Mouse (Mus musculus) neural tube, embryonic 15.5 days (tissue): ENCODE results near the gene Soat1. TPM values are rescaled to one million over a fixed set of nuclear protein-coding genes. Genes with fewer than 3 reads are reported as not detected.
"Not testable (repeated sequence)": the region's sequence is repeated elsewhere in the genome, so short reads cannot be mapped to it uniquely, and the experiment has no call there.

Experiments used
- ATAC-seq: fragments of 200-750 bp; cut with Nextera tagmentation; 2 replicates; pipeline ENCODE4 v1.8.0; 2017; ENCODE audit warnings: mild to moderate bottlenecking, moderate TSS enrichment, moderate library complexity; ENCODE audit not compliant: low FRiP score
- H3K27ac ChIP-seq: fragments of 300-500 bp; sonication (generic); replicated peaks from 2 replicates; pipeline ENCODE4 v1.5.1; 2015; ENCODE audit warnings: mild to moderate bottlenecking, inconsistent platforms
- H3K27me3 ChIP-seq: fragments of 300-500 bp; sonication (generic); replicated peaks from 2 replicates; pipeline ENCODE4 v1.6.1; 2015; ENCODE audit warnings: inconsistent platforms
- H3K36me3 ChIP-seq: fragments of 300-500 bp; sonication (generic); 2 replicates; pipeline ENCODE4 v1.6.1; 2015; ENCODE audit warnings: inconsistent platforms
- H3K4me1 ChIP-seq: fragments of 300-500 bp; sonication (generic); 2 replicates; pipeline ENCODE4 v1.6.1; 2015; ENCODE audit warnings: inconsistent platforms
- H3K4me2 ChIP-seq: fragments of 300-500 bp; sonication (generic); 2 replicates; pipeline ENCODE4 v1.6.1; 2015; ENCODE audit warnings: inconsistent platforms, mild to moderate bottlenecking, moderate library complexity
- H3K4me3 ChIP-seq: fragments of 300-500 bp; sonication (generic); replicated peaks from 2 replicates; pipeline ENCODE4 v1.5.1; 2015; ENCODE audit warnings: mild to moderate bottlenecking, inconsistent platforms
- H3K9ac ChIP-seq: fragments of 300-500 bp; sonication (generic); replicated peaks from 2 replicates; pipeline ENCODE4 v1.6.1; 2015; ENCODE audit warnings: mild to moderate bottlenecking, inconsistent platforms
- H3K9me3 ChIP-seq: fragments of 300-500 bp; sonication (generic); replicated peaks from 2 replicates; pipeline ENCODE4 v1.6.1; 2016; ENCODE audit warnings: inconsistent platforms
- WGBS: fragments of 180-500 bp; shearing (Covaris S2); methylation state at CpG from one replicate; pipeline ENCODE4 v1.1.7; 2015; ENCODE audit warnings: mixed read lengths; 5-methylcytosine and 5-hydroxymethylcytosine counted together
- polyA plus RNA-seq: library from polyadenylated mRNA; unstranded; fragments of >200 nt; fragmentation: Nextera tagmentation; extraction: Ambion mirVana; gene quantifications from 2 replicates; pipeline ENCODE4 v1.2.1, GENCODE M21; 2015

The Soat1 gene
- polyA plus RNA-seq: 9.8 and 16.6 TPM in 2 replicates

DNA sequence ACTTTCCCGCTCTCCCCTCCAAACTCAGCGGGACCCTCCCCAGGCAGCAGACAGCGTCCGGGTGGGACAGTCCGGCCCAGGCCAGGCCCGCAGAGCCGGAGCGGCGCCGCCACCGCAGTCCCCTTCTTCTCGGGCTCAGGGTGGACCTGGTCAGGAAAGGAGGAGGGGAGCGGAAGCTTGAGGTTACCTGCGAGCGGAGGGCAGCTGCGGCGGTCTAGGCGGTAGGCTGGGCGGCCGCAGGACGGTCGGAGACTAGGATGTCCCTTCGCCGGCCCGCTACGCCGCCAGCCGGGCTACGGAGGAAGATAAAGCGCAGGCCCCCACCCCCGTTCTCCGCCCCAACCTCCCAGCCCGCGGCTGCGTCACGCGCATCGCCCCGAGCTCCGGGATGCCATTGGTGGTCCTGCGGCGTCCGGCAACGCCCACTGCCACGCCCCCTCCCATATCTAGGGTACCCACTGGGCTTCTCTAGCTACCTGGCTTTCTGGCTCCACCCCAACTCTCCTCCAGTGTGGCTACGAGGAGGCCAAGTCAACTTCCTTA, at the start of gene Soat1:
TSS of gene Soat1 (minus strand) at position 371 of the 543 bp plus-strand sequence.
- H3K4me2 ChIP-seq: peak within 1 kb of the TSS; percentile 89
- no peaks in the 10 kb centered on the region for H3K36me3 ChIP-seq
- peak within 1 kb of the TSS; percentile 70 for H3K27ac ChIP-seq
- peaks cover 11% of the 10 kb centered on the region for H3K4me1 ChIP-seq
- peak within 1 kb of the TSS; percentile 94 for H3K4me3 ChIP-seq
- peak; percentile 99 for ATAC-seq
- no peaks in the 10 kb centered on the region for H3K27me3 ChIP-seq
- no peaks in the 10 kb centered on the region for H3K9me3 ChIP-seq
- under 1% methylated on average over 37 of the region's 46 CpGs for WGBS
- H3K9ac ChIP-seq: peak within 1 kb of the TSS; percentile 84

DNA sequence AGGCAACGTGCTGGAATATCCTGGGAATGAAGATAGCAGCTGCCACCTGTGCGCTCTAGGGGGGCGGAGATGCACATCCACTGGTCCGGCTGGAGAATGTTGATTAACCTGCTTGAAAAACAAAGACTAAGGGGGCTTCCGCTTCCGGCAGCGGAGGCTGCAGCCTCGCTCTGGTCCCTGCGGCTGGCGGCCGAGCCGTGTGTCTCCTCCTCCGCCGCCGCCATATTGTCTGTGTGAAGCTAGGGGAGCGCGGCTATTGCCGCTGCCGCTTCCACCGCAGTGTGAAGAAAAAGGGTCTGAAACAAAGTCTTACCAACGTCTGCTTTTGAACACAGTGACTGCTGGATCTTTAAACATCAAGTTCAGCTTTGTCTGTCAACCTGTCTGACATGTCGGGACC, 49.7 kb upstream of the Soat1 start, which contains the start of gene Gm10031:
TSS of gene Gm10031 (plus strand) at position 171 of the 400 bp plus-strand sequence.
- not testable (repeated sequence) for H3K9me3 ChIP-seq, H3K4me2 ChIP-seq, H3K4me1 ChIP-seq, H3K36me3 ChIP-seq, H3K9ac ChIP-seq, H3K4me3 ChIP-seq, H3K27ac ChIP-seq, H3K27me3 ChIP-seq
- WGBS: 97% methylated on average over 22 of the region's 22 CpGs
- peak; percentile 79 for ATAC-seq

DNA sequence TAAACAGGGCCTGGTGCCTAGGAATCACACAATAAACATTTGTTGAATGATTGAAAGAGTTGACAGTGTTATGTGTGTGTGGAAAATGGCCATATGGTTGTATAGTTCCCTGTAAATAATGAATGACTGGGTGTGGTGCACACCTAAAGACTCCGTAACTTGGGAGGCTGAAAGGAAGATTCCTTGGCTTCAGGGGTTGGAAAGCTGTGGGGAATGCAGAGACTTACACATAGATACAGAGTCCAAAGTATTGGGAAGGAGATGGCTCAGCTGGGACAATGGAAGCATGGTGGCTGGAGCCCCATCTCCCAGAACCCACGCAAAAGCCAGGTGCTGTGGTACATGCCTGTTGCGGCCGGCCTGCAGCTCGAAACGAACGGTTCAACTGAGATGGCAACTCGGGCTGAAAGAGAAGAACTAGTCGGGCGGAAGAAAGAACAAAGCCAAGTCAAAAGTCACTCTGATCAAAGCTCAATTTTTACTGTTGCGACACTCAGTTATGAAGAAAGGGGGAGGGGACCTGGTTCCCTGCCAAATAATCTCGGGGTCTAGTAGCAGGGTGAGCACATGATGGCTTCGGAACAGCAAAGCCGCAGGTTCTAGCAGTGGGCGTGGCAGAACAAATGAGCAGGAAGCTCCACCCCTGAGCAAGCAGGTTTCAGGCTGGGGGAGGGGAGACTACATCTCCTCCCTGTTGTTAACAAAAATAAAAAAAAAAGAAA, 47.8 kb upstream of the Soat1 start:
- no peak overlapping the region for H3K27ac ChIP-seq
- no peak overlapping the region for H3K9ac ChIP-seq
- H3K27me3 ChIP-seq: no peaks in the 10 kb centered on the region
- no peaks in the 10 kb centered on the region for H3K4me1 ChIP-seq
- H3K4me3 ChIP-seq: no peak overlapping the region
- ATAC-seq: no peak
- WGBS: 40% methylated on average over 15 of the region's 15 CpGs
- no peaks in the 10 kb centered on the region for H3K36me3 ChIP-seq
- H3K9me3 ChIP-seq: no peaks in the 10 kb centered on the region
- H3K4me2 ChIP-seq: peak overlapping the region; percentile 26; the same call in 1 of the 2 replicates

DNA sequence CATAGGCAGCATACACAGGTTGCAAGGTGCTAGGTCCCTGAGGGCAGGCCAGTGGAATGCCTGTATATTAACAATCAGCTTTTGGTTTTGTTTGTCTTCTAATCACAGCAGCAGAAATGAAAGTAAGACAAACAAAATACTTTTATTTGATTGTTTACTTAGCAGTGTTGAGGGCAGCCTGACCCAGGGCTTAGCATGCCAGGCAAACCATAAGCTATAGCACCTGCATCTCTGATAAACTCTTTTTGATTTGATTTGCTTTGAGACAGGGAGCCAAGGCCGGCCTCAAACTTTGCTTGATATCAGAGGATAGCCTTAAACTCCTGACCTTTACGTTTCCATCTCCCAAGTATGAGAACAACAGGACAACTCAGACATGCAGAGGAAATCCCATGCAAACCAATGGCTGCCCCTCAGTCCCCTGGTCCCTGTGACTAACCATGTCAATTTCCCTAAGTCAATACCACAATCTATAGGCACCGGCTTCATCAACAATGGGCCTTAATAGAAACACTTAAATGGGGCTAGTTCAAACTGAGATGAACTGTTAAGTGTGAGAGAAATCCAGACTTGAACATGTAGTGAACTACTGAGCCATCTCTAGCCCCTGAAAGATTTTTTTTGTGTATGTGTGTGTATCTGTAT, 46.1 kb upstream of the Soat1 start:
- ATAC-seq: no peak
- Histone ChIP-seq H3K27me3 (no peaks in the 10 kb centered on the region), H3K36me3 (no peaks in the 10 kb centered on the region), H3K9me3 (no peaks in the 10 kb centered on the region), H3K27ac (no peak overlapping the region), H3K9ac (no peak overlapping the region), H3K4me1 (no peaks in the 10 kb centered on the region), H3K4me2 (no peak overlapping the region), H3K4me3 (no peak overlapping the region)
- WGBS: 88% methylated on average over 3 of the region's 3 CpGs

DNA sequence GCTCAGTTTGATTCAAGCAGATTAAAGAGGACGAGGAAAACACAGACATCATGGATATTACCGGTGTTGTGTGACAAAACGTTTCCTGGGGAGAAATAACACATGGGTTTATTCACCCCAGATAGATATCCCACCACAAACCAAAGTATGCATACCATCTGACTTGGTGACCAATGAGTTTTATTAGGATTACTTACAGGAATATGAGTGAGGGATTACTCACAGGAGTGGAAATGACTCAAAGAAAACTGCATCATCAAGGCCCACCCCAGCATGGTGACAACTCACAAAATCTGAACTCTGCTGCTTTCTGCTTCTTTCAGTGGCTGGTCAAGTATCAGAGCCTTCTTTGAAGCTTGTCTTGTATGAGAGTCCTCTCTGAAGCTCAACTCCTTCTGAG, 33.6 kb upstream of the Soat1 start:
- H3K4me1 ChIP-seq: no peaks in the 10 kb centered on the region
- no peak overlapping the region for H3K4me3 ChIP-seq
- H3K4me2 ChIP-seq: no peak overlapping the region
- no peaks in the 10 kb centered on the region for H3K36me3 ChIP-seq
- ATAC-seq: no peak
- H3K9ac ChIP-seq: no peak overlapping the region
- no peak overlapping the region for H3K27ac ChIP-seq
- H3K9me3 ChIP-seq: no peaks in the 10 kb centered on the region
- no peaks in the 10 kb centered on the region for H3K27me3 ChIP-seq
- 80% methylated on average over 3 of the region's 3 CpGs for WGBS

DNA sequence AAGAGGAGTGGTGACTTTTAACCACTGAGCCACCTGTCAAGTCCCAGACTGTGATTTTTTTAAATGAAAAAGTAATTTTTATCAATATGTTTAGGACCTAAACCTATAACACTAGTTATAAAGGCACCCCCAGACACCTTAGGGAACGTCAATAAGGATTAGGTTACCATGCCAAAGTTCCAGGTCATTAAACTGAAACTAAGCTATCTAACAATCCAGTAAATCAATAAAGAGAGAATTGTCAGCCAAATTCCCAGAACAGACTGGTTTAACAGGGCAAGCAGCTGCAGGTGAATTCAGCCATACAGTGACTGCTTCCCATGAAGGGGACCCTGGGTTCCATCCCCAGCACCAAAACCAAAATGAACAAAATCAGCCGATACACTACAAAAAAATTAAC, 31.8 kb upstream of the Soat1 start:
- no peaks in the 10 kb centered on the region for H3K9me3 ChIP-seq
- ATAC-seq: no peak
- no peak overlapping the region for H3K27ac ChIP-seq
- H3K9ac ChIP-seq: no peak overlapping the region
- H3K4me1 ChIP-seq: no peaks in the 10 kb centered on the region
- WGBS: 73% methylated on average over 2 of the region's 2 CpGs
- H3K27me3 ChIP-seq: no peaks in the 10 kb centered on the region
- H3K36me3 ChIP-seq: no peaks in the 10 kb centered on the region
- no peak overlapping the region for H3K4me2 ChIP-seq
- H3K4me3 ChIP-seq: no peak overlapping the region

DNA sequence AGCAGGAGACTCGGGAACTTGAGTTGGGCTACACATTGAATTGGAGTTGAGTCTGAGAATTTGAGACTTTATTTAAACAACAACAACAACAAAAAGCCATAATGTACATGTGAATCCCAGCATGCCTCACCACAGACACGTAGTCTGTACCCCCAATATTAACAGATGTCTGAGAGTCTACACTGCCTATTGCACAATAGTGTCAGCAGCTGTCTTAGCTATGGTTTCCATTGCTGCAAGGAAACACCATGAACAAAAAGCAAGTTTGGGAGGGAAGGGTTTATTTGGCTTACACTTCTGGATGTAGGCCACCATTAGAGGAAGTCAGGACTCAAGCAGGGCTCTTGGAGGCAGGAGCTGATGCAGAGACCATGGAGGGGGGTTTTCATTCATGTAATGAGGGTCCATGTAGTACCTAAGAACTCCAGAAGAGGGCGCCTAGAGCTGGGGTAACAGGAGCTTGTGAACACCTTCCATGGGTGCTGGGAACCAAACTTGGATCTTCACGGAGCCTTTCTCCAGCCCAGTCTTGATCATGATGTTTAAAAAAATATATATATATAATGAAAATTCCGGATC, 30.9 kb upstream of the Soat1 start:
- H3K4me1 ChIP-seq: no peaks in the 10 kb centered on the region
- no peak overlapping the region for H3K9ac ChIP-seq
- no peak overlapping the region for H3K27ac ChIP-seq
- H3K9me3 ChIP-seq: no peaks in the 10 kb centered on the region
- ATAC-seq: no peak
- WGBS: 77% methylated on average over 5 of the region's 5 CpGs
- no peaks in the 10 kb centered on the region for H3K36me3 ChIP-seq
- H3K27me3 ChIP-seq: no peaks in the 10 kb centered on the region
- no peak overlapping the region for H3K4me2 ChIP-seq
- H3K4me3 ChIP-seq: no peak overlapping the region

DNA sequence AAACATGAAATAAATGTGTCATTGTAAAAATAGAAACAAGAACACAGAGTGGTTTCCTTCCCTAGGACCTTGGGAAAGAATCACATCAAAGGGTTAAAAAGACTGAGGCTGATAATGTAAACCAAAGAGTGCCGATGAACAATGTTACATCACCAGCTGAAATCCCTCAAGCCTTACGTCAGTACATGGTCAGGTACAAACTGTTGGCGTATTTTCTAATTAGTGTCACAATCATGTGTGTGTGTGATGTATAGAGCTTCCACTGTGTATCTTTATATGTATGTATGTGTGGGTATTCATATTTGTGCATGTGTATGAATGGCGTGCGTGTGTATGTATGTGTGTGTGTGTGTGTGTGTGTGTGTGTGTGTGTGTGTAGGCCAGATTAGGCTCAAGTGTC, 22.8 kb upstream of the Soat1 start:
- Histone ChIP-seq H3K27ac (no peak overlapping the region), H3K27me3 (no peaks in the 10 kb centered on the region), H3K4me2 (no peak overlapping the region), H3K4me1 (no peaks in the 10 kb centered on the region), H3K9me3 (no peaks in the 10 kb centered on the region), H3K9ac (no peak overlapping the region), H3K36me3 (no peaks in the 10 kb centered on the region), H3K4me3 (no peak overlapping the region)
- ATAC-seq: no peak
- WGBS: 85% methylated on average over 5 of the region's 5 CpGs

DNA sequence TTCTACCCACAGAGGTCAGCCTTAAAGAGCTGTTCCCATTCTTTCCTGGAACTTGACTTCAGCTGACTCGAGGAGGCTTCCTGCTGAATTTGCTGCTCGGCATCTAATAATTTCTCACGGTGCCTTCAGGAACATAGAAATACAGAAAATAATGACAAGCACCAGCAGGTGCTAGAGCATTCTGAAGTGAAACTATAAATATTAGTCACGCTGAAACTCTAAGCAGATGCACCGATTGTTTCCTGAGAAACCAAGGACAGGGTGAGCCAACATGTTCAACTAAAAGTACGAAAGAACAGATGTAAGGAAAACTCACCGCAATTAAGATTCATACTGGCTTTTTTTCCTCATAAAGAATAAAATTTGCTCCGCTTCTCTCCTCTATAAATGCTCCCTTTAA, 20.9 kb upstream of the Soat1 start:
- ATAC-seq: no peak
- 38% methylated on average over 8 of the region's 8 CpGs for WGBS

DNA sequence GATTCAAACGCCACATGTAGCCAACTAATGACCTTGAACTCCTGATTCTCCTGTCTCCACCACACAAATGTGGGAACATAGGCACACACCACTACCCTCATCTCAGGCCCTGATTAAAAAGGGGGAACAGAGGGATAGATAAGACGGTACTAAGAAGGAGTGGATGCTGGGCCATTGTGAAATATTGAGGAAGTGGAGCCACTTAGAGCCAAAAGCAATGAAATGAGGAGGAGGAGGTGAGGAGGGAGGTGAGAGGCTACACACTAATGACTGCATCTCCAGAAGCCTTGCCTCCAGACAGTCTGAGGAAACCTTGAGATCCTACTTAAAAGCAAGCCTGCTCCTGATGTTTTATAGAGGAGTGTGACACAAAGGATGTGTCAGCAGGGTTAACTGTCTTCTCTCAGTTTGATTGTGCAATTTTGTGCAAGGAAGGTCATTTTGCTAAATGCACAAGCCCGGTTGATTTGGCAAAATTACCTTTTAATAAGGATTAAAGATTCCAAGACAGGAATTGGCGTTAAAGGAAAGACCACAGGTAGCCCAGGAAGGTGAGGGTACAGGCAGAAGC, 17.2 kb upstream of the Soat1 start:
- no peak for ATAC-seq
- no peak overlapping the region for H3K27ac ChIP-seq

More for the DNA sequence above, 20.9 kb upstream of the Soat1 start:
- H3K9ac ChIP-seq: no peak overlapping the region
- no peak overlapping the region for H3K4me3 ChIP-seq
- no peaks in the 10 kb centered on the region for H3K36me3 ChIP-seq
- H3K27ac ChIP-seq: no peak overlapping the region
- H3K9me3 ChIP-seq: no peaks in the 10 kb centered on the region
- H3K27me3 ChIP-seq: no peaks in the 10 kb centered on the region
- no peaks in the 10 kb centered on the region for H3K4me1 ChIP-seq
- no peak overlapping the region for H3K4me2 ChIP-seq

DNA sequence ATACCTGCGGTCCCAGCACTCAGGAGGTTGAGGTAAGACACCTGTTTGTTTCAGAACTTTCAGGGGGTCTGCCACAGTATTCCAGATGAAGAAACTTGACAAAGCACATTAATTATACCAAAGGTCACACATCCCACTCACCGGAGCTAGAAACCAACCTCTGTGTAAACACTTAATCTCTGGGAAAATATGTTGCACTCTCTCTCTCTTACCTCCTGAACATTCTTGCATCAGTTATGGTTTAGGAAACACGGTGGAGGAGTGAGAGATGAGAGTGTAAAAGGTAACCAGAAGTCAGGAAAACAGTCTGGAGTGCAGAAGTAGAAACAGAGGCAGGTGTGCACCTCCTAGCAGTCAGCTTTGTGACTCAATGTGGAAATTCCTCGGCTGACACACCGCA, 13.9 kb upstream of the Soat1 start:
- WGBS: 94% methylated on average over 5 of the region's 5 CpGs
- H3K9me3 ChIP-seq: no peaks in the 10 kb centered on the region

More for the DNA sequence above, 17.2 kb upstream of the Soat1 start:
- no peaks in the 10 kb centered on the region for H3K4me1 ChIP-seq
- H3K27me3 ChIP-seq: no peaks in the 10 kb centered on the region
- no peak overlapping the region for H3K4me3 ChIP-seq
- 83% methylated on average over 4 of the region's 4 CpGs for WGBS
- no peaks in the 10 kb centered on the region for H3K9me3 ChIP-seq
- no peaks in the 10 kb centered on the region for H3K36me3 ChIP-seq
- no peak overlapping the region for H3K9ac ChIP-seq
- H3K4me2 ChIP-seq: no peak overlapping the region

More for the DNA sequence above, 13.9 kb upstream of the Soat1 start:
- H3K4me3 ChIP-seq: no peak overlapping the region
- H3K4me1 ChIP-seq: no peaks in the 10 kb centered on the region
- H3K36me3 ChIP-seq: no peaks in the 10 kb centered on the region
- no peaks in the 10 kb centered on the region for H3K27me3 ChIP-seq
- no peak overlapping the region for H3K9ac ChIP-seq
- H3K4me2 ChIP-seq: no peak overlapping the region
- ATAC-seq: no peak
- H3K27ac ChIP-seq: no peak overlapping the region
